Mouse (Mus musculus) left cerebral cortex, adult 18-20 months (tissue): Measurements from ENCODE around the gene 5330417H12Rik. TPM values are rescaled to one million over a fixed set of nuclear protein-coding genes. Genes with fewer than 3 reads are reported as not detected.

ENCODE experiments used
- DNase-seq, 2 experiments: peaks; one replicate each; pipeline ENCODE4 v3.0.0; 2021 to 2022; ENCODE audit warnings: low spot score in 2 of 2, mixed read lengths in 1 of 2
- long read RNA-seq, 2 experiments: library from polyadenylated mRNA; stranded (forward); transcript quantifications; one replicate each; pipeline ENCODE4 v2.0.0; 2021
- total RNA-seq, 2 experiments: library from RNA; stranded (reverse); gene quantifications; 2 replicates each; pipeline ENCODE4 v1.2.3; 2021

Gene 5330417H12Rik
- not detected for total RNA-seq
- long read RNA-seq, experiment 1: 0 reads
- long read RNA-seq, experiment 2: 0 reads

GRCm38 (mm10) chr7:107625061-107625460 lies at the start of gene 5330417H12Rik:
5330417H12Rik (minus strand) TSS chr7:107625161.
- no peak for DNase-seq

- DNase-seq: no peak
Measured at GRCm38 (mm10) chr7:107668514-107668913, 43.6 kb upstream of the 5330417H12Rik start.

GRCm38 (mm10) chr7:107666262-107666902 lies 41.4 kb upstream of the 5330417H12Rik start:
- DNase-seq: no peak

- DNase-seq: peak; percentile 32 to 46
Measured at GRCm38 (mm10) chr7:107665586-107666261, 40.8 kb upstream of the 5330417H12Rik start.

DNA sequence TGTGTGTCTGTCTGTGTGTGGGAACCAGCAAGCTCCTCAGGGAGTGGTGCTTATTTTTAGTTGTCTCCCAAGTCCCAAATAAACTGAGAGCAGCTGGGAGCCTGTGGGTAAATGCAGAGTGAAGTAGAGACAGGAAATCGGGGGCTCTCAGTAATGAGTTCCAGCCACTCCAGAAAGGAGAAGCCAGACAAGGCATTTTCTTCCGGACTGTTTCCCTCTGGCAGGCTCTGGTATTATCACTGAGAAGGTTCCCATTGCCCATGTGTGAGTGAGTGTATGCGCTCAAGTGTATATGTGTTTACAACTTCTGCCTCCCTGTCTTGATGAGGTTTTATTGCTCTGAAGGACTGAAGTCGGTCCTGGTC lies 40.2 kb upstream of the 5330417H12Rik start:
- peak in 1 of 2 experiments; percentile 16 for DNase-seq

GRCm38 (mm10) chr7:107664063-107665056 lies 39.4 kb upstream of the 5330417H12Rik start:
- no peak for DNase-seq

GRCm38 (mm10) chr7:107663621-107664020 lies 38.7 kb upstream of the 5330417H12Rik start:
- DNase-seq: no peak

DNA sequence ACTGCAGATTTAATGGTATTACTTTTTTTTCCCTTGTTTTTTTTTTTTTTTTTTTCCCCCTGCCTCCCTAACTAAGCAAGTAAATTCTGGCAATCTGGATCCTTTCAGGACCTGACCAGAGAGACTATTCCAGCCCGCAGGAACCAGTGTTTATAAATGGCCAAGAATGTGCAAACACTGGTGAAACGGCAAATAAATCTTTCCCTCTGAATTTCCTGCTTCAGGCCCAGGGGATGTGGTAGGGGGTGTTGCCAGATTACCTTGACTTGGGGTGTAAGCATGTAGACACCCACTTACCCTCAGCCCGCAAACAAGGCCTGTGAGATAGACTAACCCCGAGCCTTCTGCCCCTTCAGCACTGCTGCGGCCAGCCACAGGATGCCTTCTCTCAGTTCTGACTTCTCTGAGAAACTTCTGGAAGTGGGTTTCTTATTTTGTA lies 36.9 kb upstream of the 5330417H12Rik start:
- no peak for DNase-seq

GRCm38 (mm10) chr7:107661189-107661842 lies 36.4 kb upstream of the 5330417H12Rik start:
- peak; percentile 72 to 80 for DNase-seq

GRCm38 (mm10) chr7:107659186-107659918 lies 34.4 kb upstream of the 5330417H12Rik start:
- no peak for DNase-seq

- DNase-seq: no peak
Measured at GRCm38 (mm10) chr7:107656451-107656850, 31.5 kb upstream of the 5330417H12Rik start.

DNA sequence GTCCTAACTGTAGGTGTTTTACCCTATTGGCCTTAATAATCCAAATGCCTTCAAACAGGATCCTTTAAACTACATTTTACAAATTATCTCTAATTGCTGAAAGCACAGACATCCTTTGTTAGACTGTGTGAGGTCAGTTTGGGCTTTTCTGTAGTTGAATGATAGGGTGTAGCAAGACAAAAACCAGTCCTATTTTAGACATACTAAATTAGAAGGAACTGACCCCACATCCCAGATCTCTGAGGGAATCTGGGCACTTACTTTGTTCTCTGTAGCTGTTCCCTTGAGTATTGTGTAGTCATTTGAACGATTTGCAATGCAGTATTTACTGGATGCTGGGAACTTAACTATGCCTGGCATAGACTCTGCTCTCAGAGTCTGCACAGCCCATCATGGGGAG lies 26.9 kb upstream of the 5330417H12Rik start:
- DNase-seq: no peak

DNA sequence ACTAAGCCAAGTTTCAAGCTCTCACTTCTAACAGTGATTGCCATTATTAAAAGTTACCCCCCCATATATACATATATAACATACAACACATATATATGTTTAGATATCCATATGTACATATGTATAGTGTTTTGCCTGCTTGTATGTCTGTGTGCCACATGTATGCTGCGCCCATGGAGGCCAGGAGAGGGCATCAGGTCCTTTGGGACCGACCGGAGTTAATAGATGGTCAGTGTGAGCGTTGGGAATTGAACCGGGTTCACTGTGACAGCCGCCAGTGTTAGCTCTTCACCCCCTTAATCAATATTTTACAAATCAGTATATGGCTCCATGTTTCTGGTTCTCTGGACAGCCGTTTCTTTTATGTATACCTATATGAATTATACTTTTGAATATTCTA lies 25.0 kb upstream of the 5330417H12Rik start:
- DNase-seq: no peak

GRCm38 (mm10) chr7:107648937-107649688 lies 24.2 kb upstream of the 5330417H12Rik start:
- no peak for DNase-seq

GRCm38 (mm10) chr7:107644987-107645386 lies 20.0 kb upstream of the 5330417H12Rik start:
- DNase-seq: no peak

DNA sequence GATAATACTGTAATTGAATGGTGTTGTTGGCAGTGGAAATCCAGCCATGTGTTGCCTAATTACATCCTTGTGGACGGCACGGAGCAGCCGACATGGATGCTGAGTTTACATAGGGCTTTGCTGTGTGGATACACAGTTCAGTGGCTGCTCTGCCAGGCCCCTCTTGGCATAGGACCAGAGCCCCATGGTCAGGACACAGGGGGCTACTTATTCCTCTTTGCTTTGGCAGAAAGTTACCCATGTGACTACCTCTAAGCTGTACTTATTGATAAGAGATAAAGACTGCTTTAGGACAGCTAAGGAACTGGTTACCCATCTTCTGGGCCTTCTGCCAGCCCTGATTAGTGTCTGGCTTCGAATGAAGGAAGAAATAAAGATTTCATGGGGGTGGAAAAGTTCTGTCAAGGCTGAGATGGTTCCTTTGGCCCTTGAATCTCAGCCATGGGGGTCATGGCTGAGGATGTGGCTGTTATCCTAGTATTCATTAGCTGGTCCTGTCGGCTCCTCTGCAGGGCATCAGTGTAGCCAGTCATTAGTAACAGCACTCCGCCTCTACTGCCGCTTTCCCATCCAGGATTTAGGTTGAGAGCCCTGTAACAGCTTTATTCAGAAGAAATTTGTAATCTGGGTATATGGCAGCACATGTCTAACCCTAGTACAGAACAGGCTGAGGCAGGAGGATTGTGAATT lies 17.8 kb upstream of the 5330417H12Rik start:
- DNase-seq: no peak

- no peak for DNase-seq
Measured at GRCm38 (mm10) chr7:107638026-107638425, 13.1 kb upstream of the 5330417H12Rik start.

GRCm38 (mm10) chr7:107637398-107637797 lies 12.4 kb upstream of the 5330417H12Rik start:
- DNase-seq: no peak

DNA sequence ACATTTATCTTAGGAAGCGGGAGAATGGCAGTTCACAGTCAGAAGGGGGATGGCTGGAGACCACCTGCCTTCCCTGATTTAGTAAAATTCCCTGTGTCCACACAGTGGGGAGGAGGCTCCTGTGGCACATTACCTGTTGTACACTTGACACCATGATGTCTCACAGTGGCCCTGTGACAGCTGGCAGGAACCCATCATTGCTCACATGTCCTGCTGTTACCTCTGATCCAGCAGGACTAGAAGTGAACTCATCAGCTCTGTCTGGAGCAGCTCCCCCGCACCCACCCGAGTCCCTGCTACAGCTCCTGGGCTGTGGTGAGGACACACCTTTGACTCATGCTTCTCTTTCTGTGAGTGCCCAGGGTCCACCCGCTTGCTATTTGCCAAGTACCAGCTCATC lies 8.2 kb upstream of the 5330417H12Rik start:
- DNase-seq: no peak
